Mouse (Mus musculus) cerebellum, adult (tissue): ENCODE measurements at regions not wholly inside any gene's neighbourhood (a gene's known extent, or its start where the extent isn't known, plus 50 kb on each side); places are given as distances from the start of the nearest gene placed in this dataset.
"Not testable (repeated sequence)": the region's sequence is repeated elsewhere in the genome, so short reads cannot be mapped to it uniquely, and the experiment has no call there.

ENCODE experiments used
- ATAC-seq: cut with Nextera tagmentation; 2 replicates; pipeline ENCODE4 v1.9.2; 2017; ENCODE audit warnings: mild to moderate bottlenecking, moderate library complexity, mixed read lengths; ENCODE audit not compliant: insufficient number of reproducible peaks, low FRiP score, low TSS enrichment

- not testable (repeated sequence) for ATAC-seq
These were observed 97.7 kb upstream of the Zcchc13 start for GRCm38 (mm10) chrX:103532620-103533199.

GRCm38 (mm10) chrX:103533306-103533705 is 97.1 kb upstream of the Zcchc13 start:
- ATAC-seq, result no peak

DNA sequence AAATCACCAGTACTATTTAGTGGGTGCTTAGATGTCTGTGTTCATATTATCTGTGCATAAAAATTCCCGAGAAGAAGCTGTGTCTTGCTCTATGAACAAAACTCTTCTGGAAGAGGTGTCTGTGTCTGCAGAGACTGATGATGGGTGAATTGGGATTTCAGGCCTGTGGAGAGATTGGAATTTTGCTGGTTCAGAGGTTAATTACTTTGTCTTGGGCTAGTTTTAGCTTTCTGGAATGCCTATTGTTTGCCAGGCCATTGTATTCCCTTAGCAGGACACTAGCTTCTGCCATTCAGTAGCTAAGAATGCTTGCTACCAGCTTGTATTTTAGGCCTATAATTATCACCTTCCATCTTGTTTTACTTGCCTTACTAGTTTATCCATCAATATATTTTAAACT is 96.6 kb upstream of the Zcchc13 start:
- no peak for ATAC-seq

DNA sequence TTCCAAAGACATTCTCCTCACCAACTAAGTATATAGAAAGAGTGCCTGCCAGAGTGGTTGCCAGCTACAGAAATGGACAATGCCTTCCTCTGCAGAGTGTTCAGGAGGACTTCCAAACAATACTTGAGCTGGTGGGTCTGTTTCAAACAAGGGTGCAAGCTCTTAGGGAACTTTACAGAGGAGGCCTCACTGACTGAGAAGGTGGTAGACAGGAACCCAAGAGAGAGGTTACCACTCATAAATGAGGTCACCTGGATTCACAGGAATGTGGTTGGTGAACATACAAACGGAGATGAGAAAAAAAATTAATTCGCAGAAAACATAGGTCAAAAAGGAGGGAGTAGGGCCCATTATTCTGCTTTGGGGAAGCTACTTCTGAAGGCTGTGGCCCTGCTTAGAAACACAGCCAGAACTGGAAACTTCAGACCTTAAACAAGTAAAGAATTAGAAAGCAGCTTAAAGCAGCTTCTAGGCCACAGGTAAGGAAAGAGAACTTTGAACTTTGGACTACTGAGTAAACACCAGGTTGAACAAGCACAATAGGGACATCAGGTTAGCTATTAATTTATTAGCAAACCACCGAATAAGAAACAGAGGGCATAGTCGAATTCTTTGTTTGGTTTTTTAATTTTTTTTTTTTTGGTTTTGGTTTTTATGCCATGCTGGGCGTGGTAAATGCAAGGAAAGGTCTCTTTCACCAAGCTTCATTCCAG is 83.7 kb upstream of the Zcchc13 start:
- no peak for ATAC-seq

- no peak for ATAC-seq
These were observed 79.1 kb upstream of the Zcchc13 start for GRCm38 (mm10) chrX:103551304-103551703.

DNA sequence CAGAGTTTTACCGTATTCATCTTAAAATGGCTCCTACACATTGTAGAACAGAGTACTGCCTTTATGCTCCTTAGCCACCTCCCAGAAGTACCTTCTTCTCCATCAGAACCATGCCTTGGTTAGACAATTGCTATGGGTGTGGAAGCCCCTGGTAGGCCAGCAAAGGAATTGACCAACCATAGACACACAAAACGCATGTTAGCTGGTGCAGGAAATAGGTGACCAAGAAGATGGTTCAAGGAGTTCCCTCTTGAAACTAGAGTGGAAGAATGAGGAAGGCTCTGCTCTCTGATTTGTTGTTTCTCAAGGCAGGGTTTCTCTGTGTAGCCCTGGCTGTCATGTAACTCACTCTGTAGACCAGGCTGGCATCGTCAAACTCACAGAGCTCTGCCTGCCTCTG is 77.2 kb upstream of the Zcchc13 start:
- ATAC-seq, result no peak

- no peak for ATAC-seq
These were observed 76.8 kb upstream of the Zcchc13 start for GRCm38 (mm10) chrX:103553605-103554004.

DNA sequence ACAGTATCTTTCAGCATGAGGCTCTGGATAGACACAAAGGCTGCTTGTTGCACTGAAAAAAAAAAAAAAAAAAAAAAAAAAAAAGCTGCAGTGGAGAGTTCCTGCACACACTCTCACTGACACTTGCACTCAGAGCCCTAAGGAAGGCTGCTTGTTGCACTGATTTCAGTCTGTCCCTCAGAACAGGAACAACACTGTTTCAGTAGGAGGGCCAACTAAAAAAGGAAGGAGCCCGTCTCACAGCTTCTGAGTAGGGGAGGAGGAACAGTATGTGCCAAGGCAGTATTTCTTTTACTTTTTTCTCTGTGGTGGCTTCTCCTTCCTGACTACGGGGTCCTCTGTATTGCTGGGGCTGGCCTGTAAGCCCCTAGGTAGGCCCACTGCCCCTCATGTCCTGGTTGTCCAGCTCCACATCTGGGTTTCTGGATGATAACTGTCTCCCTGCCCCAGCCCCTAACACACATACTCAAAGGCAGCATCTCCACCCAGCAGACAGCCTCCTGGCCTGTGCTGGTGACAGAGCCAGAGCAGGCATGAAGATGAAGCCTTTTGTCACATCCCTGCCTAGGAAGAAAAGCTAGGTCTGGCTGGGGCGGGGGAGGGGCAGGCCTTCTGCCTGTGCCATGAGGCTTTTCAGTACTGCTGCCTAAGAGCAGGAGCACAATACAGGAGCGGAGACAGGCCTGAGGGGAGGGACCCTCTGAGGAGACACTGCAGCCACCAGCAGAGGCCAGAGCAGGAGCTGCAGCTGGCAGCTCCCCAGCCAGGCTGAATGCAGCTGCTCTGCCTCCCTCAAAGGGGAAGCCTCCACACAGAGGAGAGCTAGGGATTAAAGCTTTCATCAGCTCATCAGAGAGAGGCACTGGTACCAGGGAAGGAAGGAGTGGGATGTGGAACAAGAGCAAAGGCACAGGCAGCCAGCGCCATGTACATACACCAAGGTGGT is 75.1 kb upstream of the Zcchc13 start:
- not testable (repeated sequence) for ATAC-seq

GRCm38 (mm10) chrX:103556046-103556445 is 74.3 kb upstream of the Zcchc13 start:
- no peak for ATAC-seq

- ATAC-seq, result no peak
These were observed 73.5 kb upstream of the Zcchc13 start for GRCm38 (mm10) chrX:103556681-103557490.

DNA sequence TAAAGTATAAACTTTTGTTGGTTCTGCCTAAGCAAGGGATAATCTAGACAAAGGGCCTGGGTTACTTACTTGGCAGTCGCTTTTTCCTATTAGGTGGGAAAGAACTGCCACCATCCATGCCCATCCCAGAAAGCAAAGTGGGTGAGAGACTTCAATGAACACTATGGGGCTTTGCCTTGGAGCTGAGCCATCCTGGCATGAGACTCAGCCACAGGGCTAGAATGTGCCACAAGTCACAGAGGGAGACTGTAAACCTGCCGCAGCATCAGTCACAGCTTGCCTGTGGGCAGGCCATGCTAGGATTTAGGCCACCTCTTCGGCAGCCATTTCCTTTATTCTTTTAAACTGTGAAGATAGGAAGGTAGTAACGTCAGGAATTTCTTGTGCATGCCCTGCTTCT is 72.9 kb upstream of the Zcchc13 start:
- ATAC-seq, result no peak

DNA sequence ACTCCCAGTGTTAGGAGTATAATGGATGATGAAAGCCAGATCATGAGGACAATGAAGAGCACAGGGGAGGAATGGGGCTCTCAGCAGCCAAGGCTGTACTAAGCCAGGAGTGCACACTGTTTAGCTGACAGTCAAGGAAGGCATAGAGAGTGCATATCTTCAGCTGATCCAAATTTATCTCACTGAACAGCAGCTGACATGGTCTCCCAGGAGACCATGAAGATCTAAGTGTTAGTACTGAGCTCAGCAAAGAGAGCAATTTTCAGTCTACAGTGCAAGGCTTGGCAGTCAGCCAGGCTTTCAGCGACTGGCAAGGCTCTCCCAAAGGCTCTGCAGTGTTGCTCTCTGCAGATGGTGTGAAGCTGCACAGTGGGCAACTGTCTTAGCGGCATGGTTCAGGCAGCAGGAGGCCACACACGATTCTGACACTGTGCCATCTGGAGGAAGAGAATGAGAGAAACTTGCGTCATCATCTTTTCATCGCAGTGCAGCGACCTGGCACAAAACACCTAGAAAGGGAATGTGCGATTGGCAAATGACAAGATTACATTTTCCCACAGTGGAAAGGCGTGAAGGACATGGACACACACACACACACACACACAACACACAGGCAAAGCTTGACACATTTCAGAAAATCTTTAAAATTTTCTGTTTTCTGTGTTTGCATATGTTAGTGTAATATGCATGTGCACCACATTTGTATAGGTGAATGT is 66.7 kb upstream of the Zcchc13 start:
- peak; percentile 88 for ATAC-seq

DNA sequence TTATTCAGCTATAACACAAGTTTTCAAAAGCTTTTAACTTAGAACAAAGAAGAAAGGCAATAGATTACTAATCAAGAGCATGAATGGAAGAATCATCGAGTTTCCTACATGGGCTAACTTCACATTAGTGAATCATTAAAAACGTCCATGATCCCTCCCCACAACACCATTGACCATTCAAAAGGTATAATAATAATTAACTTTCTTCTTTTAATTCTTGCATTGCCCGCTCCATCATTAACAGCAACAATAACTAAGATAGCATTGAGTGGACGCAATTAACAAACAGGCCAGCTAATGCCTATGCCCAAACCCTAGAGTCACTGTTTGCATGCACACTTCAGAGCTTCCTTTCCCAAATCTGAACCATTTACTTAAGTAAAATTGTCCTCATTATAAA is 57.0 kb upstream of the Zcchc13 start:
- no peak for ATAC-seq

GRCm38 (mm10) chrX:103579484-103579883 is 50.9 kb upstream of the Zcchc13 start:
- no peak for ATAC-seq
